Mouse (Mus musculus): ENCODE data around the gene Dap. TPM values are rescaled to one million over a fixed set of nuclear protein-coding genes. Genes with fewer than 3 reads are reported as not detected.

The Dap gene
- polyA plus RNA-seq, 1 experiment: 34.9 TPM

DNA sequence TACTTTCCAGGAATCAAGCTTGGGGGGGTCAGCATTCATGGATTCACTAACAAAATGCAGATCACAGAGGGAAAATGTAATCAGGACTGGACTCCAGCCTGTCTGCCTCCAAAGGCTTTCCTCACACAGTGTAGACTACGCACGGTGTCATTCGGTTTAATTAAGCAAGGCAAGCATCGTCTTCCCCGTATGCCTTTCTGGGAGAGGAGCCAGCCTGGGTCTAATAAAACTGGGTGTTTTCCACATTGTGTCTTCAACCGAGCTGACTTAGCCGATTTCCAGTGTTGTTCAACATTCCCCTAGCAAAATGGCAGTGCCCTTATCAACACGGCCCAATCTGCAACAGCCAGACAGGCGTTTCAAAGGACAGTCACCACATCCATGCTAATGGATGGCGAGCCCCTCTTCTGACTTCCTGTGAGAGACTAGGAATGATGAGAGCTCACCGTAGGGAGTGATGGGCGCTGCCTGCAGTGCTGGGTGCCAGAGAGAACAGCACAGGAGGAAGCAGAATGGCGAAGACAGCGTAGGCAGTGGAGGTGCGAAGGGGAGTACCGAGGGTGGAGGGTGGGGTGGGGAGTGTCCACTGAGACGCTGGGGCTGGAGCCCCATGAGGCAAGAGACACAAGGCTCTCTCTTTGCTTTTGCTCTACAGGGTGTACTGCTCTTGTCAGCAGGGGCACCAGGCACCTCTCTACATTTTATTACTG, 61.0 kb downstream of the Dap start:
- no peak for DNase-seq
- no peak overlapping the region for H3K4me3 ChIP-seq (ENCODE audit: control insufficient read depth, insufficient read depth, low read length)
- no peaks in the 10 kb centered on the region for H3K27me3 ChIP-seq (ENCODE audit: control insufficient read depth, insufficient read depth, low read length)
- H3K36me3 ChIP-seq (ENCODE audit: control insufficient read depth, insufficient read depth, low read length): no peaks in the 10 kb centered on the region
- H3K27ac ChIP-seq (ENCODE audit: control insufficient read depth, insufficient read depth, low read length): no peak overlapping the region
- no peak for TF ChIP-seq CTCF (IDR thresholded peaks at IDR 0.05; ENCODE audit: borderline replicate concordance, control insufficient read depth, extremely low read depth, insufficient read depth, low read length, poor library complexity)
- no peak for TF ChIP-seq POLR2A (IDR thresholded peaks at IDR 0.05; ENCODE audit: control insufficient read depth, extremely low read depth, insufficient read depth, low read length, poor library complexity)
- H3K4me1 ChIP-seq (replicated peaks; ENCODE audit: control insufficient read depth, insufficient read depth, low read length): no peaks in the 10 kb centered on the region
- 89% methylated on average over 17 of the region's 17 CpGs for WGBS

DNA sequence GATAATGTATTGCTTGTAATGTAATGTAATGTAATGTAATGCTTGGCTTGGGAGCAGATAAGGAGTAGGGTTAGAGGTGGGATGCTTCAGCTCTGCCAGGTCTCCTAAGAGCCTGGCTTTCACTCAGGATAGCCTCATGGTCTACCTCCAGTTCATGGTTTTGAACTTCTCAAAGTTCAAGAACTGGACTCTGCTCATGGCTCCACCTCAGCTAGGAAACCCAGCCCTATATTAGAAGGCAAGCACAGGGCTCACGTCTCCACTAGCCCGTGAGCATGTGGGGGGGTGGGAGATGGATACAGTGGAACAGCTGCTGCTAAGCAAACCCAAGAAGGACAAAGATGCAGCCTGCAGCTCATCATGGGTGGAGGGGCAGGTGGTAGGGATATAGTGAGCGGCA, 61.6 kb downstream of the Dap start:
- Histone ChIP-seq H3K4me3 (ENCODE audit: control insufficient read depth, insufficient read depth, low read length) (no peak overlapping the region), H3K27ac (ENCODE audit: control insufficient read depth, insufficient read depth, low read length) (no peak overlapping the region), H3K27me3 (ENCODE audit: control insufficient read depth, insufficient read depth, low read length) (no peaks in the 10 kb centered on the region), H3K36me3 (ENCODE audit: control insufficient read depth, insufficient read depth, low read length) (no peaks in the 10 kb centered on the region), H3K4me1 (replicated peaks; ENCODE audit: control insufficient read depth, insufficient read depth, low read length) (no peaks in the 10 kb centered on the region)
- 93% methylated on average over 3 of the region's 3 CpGs for WGBS
- TF ChIP-seq CTCF (IDR thresholded peaks at IDR 0.05; ENCODE audit: borderline replicate concordance, control insufficient read depth, extremely low read depth, insufficient read depth, low read length, poor library complexity) (no peak), POLR2A (IDR thresholded peaks at IDR 0.05; ENCODE audit: control insufficient read depth, extremely low read depth, insufficient read depth, low read length, poor library complexity) (no peak)
- no peak for DNase-seq

DNA sequence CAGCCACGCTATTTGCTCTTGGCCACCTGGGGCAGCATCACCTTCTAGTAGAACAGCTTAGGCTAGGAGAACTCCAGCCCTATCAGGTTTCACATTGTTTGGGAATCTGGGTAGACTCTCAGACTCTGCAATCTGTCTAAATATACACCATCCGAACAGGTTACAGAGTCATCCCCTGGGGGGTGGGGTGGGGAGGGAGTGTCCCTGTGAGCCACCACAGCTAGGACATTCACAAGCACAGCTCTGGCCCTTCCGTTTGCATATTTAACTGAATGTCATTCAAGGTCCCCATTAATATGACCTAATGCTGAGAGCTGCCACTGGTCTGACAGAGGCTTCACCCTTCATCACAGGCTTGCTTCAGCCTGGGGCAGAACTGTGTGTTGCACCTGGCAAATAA, 68.5 kb downstream of the Dap start:
- 77% methylated on average over 3 of the region's 3 CpGs for WGBS
- H3K36me3 ChIP-seq (ENCODE audit: control insufficient read depth, insufficient read depth, low read length): no peaks in the 10 kb centered on the region
- no peaks in the 10 kb centered on the region for H3K27me3 ChIP-seq (ENCODE audit: control insufficient read depth, insufficient read depth, low read length)
- H3K4me3 ChIP-seq (ENCODE audit: control insufficient read depth, insufficient read depth, low read length): no peak overlapping the region
- no peak for TF ChIP-seq CTCF (IDR thresholded peaks at IDR 0.05; ENCODE audit: borderline replicate concordance, control insufficient read depth, extremely low read depth, insufficient read depth, low read length, poor library complexity)
- no peak for TF ChIP-seq POLR2A (IDR thresholded peaks at IDR 0.05; ENCODE audit: control insufficient read depth, extremely low read depth, insufficient read depth, low read length, poor library complexity)
- no peak for DNase-seq
- no peak overlapping the region for H3K27ac ChIP-seq (ENCODE audit: control insufficient read depth, insufficient read depth, low read length)
- no peaks in the 10 kb centered on the region; the same call in 1 of the 2 replicates for H3K4me1 ChIP-seq (replicated peaks; ENCODE audit: control insufficient read depth, insufficient read depth, low read length)

DNA sequence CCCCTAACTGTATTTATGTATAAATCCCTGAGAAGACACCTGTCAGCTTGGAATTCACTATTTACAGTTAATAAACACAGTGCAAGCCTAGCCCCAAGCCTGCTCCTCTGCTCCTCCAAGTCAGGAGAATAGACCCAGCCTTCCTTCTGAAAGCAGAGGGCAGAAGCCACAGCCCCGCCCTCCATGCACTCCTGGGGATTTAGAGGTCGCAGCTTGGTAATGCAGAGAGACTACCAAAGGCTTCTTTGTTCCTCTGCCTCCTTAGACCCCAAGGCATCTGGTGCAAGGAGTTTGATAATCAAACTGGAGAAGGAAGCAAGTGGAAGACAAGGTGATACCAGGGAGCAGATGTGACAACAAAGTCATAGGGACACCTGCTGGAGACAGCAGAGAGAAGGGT, 70.2 kb downstream of the Dap start:
- TF ChIP-seq CTCF (IDR thresholded peaks at IDR 0.05; ENCODE audit: borderline replicate concordance, control insufficient read depth, extremely low read depth, insufficient read depth, low read length, poor library complexity): no peak
- TF ChIP-seq POLR2A (IDR thresholded peaks at IDR 0.05; ENCODE audit: control insufficient read depth, extremely low read depth, insufficient read depth, low read length, poor library complexity): no peak
- H3K27ac ChIP-seq (ENCODE audit: control insufficient read depth, insufficient read depth, low read length): no peak overlapping the region
- H3K36me3 ChIP-seq (ENCODE audit: control insufficient read depth, insufficient read depth, low read length): no peaks in the 10 kb centered on the region
- no peak for DNase-seq
- H3K4me3 ChIP-seq (ENCODE audit: control insufficient read depth, insufficient read depth, low read length): no peak overlapping the region
- WGBS: 32% methylated on average over 2 of the region's 2 CpGs
- no peaks in the 10 kb centered on the region; the same call in 1 of the 2 replicates for H3K4me1 ChIP-seq (replicated peaks; ENCODE audit: control insufficient read depth, insufficient read depth, low read length)
- no peaks in the 10 kb centered on the region for H3K27me3 ChIP-seq (ENCODE audit: control insufficient read depth, insufficient read depth, low read length)

DNA sequence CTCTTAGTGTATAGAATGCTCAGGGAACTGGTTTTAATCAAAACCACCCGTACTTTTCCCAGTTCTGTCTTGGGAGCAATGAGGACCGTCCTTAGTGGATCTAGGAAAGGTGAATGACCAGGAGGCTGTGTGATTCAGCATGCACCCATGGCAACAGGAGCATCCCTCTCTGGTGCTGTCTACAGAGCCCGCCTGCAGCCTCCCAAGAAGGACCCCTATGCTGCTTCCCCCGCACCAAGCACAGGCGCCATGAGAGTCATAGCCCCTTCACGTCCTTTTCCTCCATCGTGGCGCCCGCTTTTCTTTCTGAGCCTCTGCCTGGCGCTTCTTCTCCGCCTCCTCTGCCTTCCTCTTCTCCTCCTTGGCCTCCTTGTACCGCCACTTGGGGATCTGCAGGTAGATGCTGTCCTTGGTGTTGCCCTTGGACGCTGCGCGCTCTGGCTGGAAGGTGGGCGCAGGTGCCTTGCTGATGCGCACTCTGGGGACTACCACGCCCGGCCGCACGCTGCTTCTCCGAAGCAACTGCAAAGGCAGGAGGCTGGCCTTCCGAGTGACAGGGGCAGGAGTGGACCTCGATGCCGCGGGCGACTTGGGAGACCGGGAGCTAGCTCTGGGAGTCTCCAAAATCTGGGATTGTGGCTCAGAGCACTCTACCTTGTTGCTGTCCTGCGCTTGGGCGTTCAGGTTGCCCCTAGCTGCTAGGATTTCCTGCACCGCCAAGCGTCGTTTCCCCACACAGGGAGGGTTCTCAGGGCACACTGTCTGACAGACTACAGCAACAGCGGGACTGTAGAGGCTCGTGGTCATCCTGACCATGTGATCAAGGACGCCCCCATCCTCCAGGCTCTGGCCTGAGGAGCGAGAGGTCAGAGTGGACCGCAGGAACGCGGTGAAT, 73.0 kb downstream of the Dap start:
- Histone ChIP-seq H3K27me3 (ENCODE audit: control insufficient read depth, insufficient read depth, low read length) (no peaks in the 10 kb centered on the region), H3K4me1 (replicated peaks; ENCODE audit: control insufficient read depth, insufficient read depth, low read length) (no peaks in the 10 kb centered on the region; the same call in 1 of the 2 replicates), H3K27ac (ENCODE audit: control insufficient read depth, insufficient read depth, low read length) (no peak overlapping the region), H3K4me3 (ENCODE audit: control insufficient read depth, insufficient read depth, low read length) (no peak overlapping the region), H3K36me3 (ENCODE audit: control insufficient read depth, insufficient read depth, low read length) (no peaks in the 10 kb centered on the region)
- DNase-seq: no peak
- whole genome bisulfite sequencing: 90% methylated on average over 40 of the region's 40 CpGs
- TF ChIP-seq CTCF (IDR thresholded peaks at IDR 0.05; ENCODE audit: borderline replicate concordance, control insufficient read depth, extremely low read depth, insufficient read depth, low read length, poor library complexity) (no peak), POLR2A (IDR thresholded peaks at IDR 0.05; ENCODE audit: control insufficient read depth, extremely low read depth, insufficient read depth, low read length, poor library complexity) (no peak)

DNA sequence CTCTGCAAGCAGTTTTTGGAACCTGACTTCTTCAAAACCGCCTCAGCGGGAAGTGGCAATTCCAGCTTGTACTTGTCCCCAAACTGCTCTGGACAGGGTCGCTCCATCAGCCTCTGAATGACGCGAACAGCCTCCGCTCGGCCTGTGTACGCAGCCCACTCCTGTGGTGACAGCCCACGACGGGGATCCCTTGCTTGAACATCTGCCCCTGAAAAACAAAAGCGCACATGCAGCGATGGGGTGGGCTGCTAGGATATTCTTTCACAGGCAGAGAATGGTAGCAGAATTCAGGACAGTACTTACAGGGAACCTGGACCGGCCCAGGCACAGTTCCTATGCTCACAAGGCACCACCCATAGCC, 73.6 kb downstream of the Dap start:
- Histone ChIP-seq H3K27ac (ENCODE audit: control insufficient read depth, insufficient read depth, low read length) (no peak overlapping the region), H3K36me3 (ENCODE audit: control insufficient read depth, insufficient read depth, low read length) (no peaks in the 10 kb centered on the region), H3K4me3 (ENCODE audit: control insufficient read depth, insufficient read depth, low read length) (no peak overlapping the region), H3K27me3 (ENCODE audit: control insufficient read depth, insufficient read depth, low read length) (no peaks in the 10 kb centered on the region), H3K4me1 (replicated peaks; ENCODE audit: control insufficient read depth, insufficient read depth, low read length) (no peaks in the 10 kb centered on the region)
- no peak for TF ChIP-seq CTCF (IDR thresholded peaks at IDR 0.05; ENCODE audit: borderline replicate concordance, control insufficient read depth, extremely low read depth, insufficient read depth, low read length, poor library complexity)
- TF ChIP-seq POLR2A (IDR thresholded peaks at IDR 0.05; ENCODE audit: control insufficient read depth, extremely low read depth, insufficient read depth, low read length, poor library complexity): no peak
- no peak for DNase-seq
- WGBS: 92% methylated on average over 13 of the region's 13 CpGs
